Mouse (Mus musculus): ENCODE data around the gene Hecw2.

Hecw2 gene

DNA sequence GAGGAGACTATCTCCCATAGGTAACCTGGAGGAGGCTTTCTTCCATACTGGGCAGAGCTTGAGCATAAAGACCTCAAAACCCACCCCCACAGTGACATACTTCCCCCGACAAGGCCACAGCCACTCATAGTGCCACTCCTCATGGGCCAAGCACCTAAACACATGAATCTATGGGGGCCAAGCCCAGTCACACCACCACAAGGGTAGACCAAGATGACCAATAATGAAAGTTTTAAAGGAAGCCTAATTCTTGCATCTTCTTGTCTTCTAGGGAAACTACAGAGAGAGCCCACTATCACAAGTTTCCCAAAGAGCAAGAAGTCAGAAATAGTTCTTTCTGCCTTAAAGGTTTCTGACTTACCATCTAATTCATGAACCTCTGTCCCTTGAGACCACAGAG lies 197.7 kb downstream of the Hecw2 start:
- no peak for DNase-seq (ENCODE audit: extremely low read depth, insufficient read length, low spot score)

DNA sequence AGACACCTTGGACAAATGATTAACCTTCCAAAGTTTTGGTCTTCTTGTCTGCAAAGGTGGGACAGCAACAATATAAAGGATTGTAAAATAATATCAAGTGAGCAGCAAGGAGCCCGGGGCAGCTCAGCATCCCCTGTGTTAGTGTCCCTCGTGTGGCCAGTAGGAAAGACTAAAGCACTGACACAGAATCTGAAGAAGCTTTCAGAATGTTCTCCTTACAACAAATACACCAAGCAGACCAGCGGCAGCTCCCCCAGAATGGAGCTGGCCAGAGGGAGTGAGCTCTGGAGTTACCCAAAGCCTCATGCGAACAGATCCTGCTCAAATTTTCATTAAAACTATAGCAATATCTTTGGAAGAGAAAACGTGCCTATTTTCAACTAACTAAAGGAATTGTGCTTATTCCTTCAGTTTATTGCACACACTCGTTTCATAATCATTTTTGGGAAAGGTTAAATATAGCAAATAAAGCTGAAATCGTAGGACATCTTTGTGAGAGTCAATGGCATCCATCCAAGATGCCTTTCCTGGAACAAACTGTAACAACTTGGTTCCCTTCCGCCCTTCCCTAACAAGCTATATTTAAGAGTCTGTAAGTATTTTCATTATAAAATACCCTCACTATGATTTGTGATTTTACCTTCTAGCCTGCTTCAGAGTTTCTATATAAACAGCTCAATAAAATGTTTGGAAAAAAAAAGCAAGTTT lies 208.6 kb downstream of the Hecw2 start:
- no peak for DNase-seq (ENCODE audit: extremely low read depth, insufficient read length, low spot score)

GRCm38 (mm10) chr1:53978514-53978831 lies 216.5 kb downstream of the Hecw2 start:
- no peak for DNase-seq (ENCODE audit: extremely low read depth, insufficient read length, low spot score)

DNA sequence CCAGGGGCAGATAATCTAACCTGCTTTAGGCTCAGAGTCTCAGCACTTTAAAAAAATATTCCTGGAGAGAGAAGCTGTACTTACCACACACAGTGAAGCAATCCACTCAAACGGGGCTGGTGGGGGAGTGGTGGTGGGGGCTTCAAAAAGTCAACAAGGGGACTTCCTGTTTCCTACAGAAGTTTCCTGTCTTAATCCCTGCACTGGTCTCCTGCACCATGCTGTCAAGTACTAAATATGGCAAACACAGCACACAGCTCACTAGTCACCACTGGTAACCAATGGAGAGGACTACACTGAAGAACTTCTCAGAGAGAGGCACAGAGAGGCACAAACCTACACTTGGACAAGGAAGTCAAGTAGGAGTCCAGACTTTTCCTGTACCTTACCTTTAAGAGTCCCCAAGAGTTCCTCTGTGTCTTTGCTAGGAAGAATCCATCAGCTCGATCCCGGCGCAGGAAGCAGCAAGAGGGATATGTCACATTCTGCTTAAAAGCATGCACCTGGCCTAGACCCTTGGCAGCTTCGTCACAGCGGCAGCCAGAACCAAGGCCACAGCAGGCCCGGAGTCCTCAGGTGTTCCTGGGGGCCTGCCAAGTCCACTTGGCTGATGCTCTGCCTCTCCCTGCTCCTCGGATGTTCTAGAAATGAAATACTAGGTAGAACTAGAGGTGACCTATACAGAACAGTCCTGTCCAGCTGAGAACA lies 217.0 kb downstream of the Hecw2 start:
- no peak for DNase-seq (ENCODE audit: extremely low read depth, insufficient read length, low spot score)

DNA sequence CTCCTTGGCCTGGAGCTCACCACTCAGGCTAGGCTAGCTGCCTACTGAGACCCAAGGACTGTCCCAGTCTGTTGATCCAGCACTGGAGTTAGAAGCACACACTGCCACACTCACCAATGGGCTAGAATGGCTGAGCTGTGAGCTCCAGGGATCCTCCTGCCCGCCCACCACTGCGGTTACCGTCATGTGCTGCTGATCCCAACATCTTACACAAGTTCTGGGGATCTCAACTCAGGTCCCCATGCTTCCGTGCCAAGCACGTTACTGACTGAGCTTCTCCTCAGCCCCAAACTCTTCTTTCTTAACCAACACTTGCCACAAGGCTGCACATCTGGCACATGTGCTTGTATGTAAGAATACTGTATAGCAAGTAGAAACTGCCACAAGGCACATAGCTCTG lies 218.2 kb downstream of the Hecw2 start:
- no peak for DNase-seq (ENCODE audit: extremely low read depth, insufficient read length, low spot score)

GRCm38 (mm10) chr1:53976100-53976499 lies 218.9 kb downstream of the Hecw2 start:
- DNase-seq (ENCODE audit: extremely low read depth, insufficient read length, low spot score): no peak

DNA sequence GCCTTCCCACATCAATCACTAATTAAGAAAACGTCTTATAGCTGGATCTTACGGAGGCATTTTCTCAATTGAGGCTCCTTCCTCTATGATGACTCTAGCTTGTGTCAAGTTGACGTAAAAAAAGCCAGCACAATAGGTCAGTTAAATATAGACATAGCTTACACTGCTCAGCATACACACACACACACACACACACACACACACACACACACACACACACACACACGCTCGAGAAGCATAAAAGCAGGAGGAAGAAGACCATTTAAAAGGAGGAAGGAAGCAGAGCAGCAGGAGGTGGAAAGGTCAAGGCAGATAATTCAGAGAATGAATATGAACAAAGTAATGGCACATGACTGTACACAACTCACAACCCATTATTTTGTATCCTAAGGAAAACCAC lies 220.0 kb downstream of the Hecw2 start:
- no peak for DNase-seq (ENCODE audit: extremely low read depth, insufficient read length, low spot score)

- DNase-seq (ENCODE audit: extremely low read depth, insufficient read length, low spot score): no peak
Observed at GRCm38 (mm10) chr1:53970326-53970977, 224.5 kb downstream of the Hecw2 start.

GRCm38 (mm10) chr1:53952395-53952794 lies 242.6 kb downstream of the Hecw2 start:
- no peak for DNase-seq (ENCODE audit: extremely low read depth, insufficient read length, low spot score)

DNA sequence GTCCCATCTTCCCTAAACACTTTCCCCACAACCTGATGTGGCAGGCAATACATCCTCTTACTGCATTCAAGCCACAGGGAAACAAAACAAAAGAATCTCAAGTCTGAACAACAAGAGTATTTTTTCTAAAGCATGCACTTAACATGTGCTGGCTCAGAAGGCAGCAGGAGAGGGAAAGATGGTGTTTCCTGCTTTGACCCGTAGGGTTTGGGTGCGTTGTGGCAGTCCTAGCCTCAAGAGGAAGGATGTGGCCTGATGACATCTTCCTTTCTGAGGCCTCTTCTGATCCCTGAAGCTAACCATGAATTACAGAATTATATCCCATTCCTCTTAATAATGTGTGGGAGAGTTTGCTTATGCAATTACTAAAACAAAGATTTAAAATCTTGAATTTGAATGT lies 249.2 kb downstream of the Hecw2 start:
- no peak for DNase-seq (ENCODE audit: extremely low read depth, insufficient read length, low spot score)

GRCm38 (mm10) chr1:53942468-53942867 lies 252.5 kb downstream of the Hecw2 start:
- no peak for DNase-seq (ENCODE audit: extremely low read depth, insufficient read length, low spot score)

DNA sequence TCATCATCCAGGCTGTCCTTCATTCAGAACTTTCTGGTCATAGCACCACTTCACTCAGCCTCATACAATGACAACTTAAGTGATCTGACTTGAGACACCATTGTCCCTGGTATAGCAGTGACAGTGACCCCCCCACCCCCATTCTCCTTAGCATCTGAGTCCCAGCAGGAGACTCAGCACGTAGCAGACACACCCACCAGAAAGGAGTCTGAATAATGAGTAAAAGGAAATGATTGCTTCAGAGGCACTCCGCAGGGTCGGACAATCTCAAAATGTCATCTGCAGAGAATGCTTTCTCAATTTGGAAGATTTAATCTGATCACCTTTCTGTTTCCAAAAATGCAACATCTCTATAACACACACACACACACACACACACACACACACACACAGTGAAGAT lies 253.4 kb downstream of the Hecw2 start:
- DNase-seq (ENCODE audit: extremely low read depth, insufficient read length, low spot score): no peak

DNA sequence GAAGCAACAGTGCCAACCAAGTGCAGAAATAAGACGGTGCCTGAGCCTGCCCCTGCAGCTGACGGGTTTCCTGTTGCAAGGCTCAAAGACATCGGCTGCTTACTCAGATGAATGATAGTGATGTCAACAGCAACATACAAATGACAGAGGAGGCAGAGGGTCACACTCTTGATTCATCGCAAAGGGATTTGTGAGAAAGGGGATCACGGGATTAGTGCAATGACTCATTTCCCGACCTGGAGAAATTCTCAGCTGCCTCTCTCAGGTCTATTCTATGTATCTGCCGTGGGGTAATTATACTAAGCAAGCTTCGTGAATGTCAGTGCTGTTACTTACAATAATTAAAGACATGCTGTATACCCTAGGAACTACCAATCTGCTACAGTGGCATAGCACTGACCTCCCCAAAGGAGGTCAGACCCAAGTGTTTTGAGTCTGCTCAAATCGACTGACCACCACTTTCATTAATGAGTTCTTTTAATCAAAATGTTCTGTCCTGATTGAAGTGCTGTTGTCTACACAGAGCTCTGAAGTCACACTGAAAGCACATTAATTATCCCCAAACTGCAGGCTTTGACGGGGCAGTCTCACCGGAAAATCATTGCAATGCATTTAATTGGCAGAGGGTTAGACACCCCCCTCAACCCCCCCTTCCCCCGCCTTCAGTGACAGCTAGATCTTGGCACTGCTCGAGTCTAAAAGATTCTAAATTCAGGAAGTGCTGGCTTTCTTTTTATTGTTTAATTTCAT lies 254.5 kb downstream of the Hecw2 start:
- no peak for DNase-seq (ENCODE audit: extremely low read depth, insufficient read length, low spot score)

DNA sequence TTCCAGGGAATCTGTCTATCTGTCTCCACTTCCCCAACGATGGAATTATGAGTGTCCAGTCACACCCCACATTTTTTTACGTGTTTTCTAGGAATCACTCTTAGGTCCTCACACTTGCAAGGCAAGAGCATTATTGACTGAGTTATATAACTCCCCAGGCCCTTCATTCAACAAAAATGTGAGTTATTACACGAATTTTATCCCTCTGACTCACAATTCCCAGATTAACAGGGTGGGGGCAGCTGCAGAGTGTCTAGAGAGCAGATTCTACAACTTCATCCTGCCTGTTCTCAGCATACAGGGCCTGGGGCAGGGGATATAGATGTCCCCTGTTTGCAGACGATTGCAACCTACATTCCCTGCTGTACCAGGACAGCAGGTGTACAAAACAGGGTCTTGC lies 255.7 kb downstream of the Hecw2 start:
- no peak for DNase-seq (ENCODE audit: extremely low read depth, insufficient read length, low spot score)

GRCm38 (mm10) chr1:53933308-53933707 lies 261.7 kb downstream of the Hecw2 start:
- no peak for DNase-seq (ENCODE audit: extremely low read depth, insufficient read length, low spot score)

DNA sequence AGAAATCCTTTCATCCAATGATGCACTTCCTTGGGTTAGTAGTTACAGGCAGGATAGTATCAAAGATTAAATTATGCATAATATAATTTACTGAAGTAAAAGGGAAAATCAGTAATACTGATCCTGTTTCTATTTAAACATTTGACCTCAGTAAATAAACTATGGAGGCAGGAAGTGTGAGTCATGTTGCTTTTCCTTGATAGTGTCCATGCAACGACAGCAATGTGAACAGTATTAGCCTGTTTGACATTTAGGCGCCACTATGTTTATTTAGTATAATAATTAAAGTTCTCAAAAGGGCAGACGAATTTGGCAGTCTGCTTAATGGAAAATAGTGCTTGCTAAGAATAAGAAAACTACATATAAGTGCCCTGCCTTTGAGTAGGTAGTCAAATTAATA lies 263.7 kb downstream of the Hecw2 start:
- DNase-seq (ENCODE audit: extremely low read depth, insufficient read length, low spot score): no peak

DNA sequence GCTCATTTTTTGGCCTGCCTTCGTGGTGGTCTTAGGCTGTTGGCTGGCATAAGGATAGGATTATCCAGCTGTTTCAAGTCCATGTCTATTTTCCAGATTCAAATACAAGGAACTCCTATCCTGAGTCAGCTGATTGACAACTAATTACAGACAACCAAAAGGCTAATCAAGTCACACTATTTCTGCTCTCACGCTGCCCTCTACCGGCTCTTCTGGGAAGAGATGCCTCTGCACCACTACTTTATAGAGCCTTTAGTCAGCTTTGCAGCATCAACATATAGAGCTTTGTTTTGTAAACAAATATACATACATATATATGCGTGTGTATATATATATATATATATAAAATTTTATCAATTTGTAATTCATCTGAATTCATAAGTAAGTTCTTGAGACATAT lies 267.4 kb downstream of the Hecw2 start:
- no peak for DNase-seq (ENCODE audit: extremely low read depth, insufficient read length, low spot score)

GRCm38 (mm10) chr1:53925149-53925901 lies 269.6 kb downstream of the Hecw2 start:
- DNase-seq (ENCODE audit: extremely low read depth, insufficient read length, low spot score): no peak

GRCm38 (mm10) chr1:53911848-53912247 lies 283.1 kb downstream of the Hecw2 start:
- no peak for DNase-seq (ENCODE audit: extremely low read depth, insufficient read length, low spot score)

GRCm38 (mm10) chr1:53910251-53910650 lies 284.7 kb downstream of the Hecw2 start:
- no peak for DNase-seq (ENCODE audit: extremely low read depth, insufficient read length, low spot score)

- peak; percentile 5 for DNase-seq (ENCODE audit: extremely low read depth, insufficient read length, low spot score)
Observed at GRCm38 (mm10) chr1:53909118-53909517, 285.9 kb downstream of the Hecw2 start.

All from 3134 (cell line).